Mouse (Mus musculus): ENCODE measurements at regions not wholly inside any gene's neighbourhood (a gene's known extent, or its start where the extent isn't known, plus 50 kb on each side); places are given as distances from the start of the nearest gene placed in this dataset.
"Not testable (repeated sequence)": the region's sequence is repeated elsewhere in the genome, so short reads cannot be mapped to it uniquely, and the experiment has no call there.

- ChIA-PET CTCF (interaction anchor here in 2 of 4 experiments (1.0 kb wide), 2 partner anchors 16 to 17 kb away, joined by 3 read pairs; no protein-coding TSS in a partner anchor), POLR2A (interaction anchor here in 3 of 4 experiments (0.6 to 8.8 kb wide), 39 partner anchors 8 to 233 kb away, joined by 3 to 159 read pairs (median 6); partner anchors contain the start of genes Cct4 (in 2 of the 3), Xpo1 (in 2 of the 3) and Fam161a (in 1 of the 3))
Observed at GRCm38 (mm10) chr11:23079936-23080794, 72.8 kb downstream of the Fam161a start.

GRCm38 (mm10) chr11:23081616-23082015 lies 74.3 kb downstream of the Fam161a start:
- POLR2A ChIA-PET: interaction anchor here in 3 of 4 experiments (0.6 to 8.8 kb wide), 26 partner anchors 9 to 175 kb away, joined by 3 to 159 read pairs (median 8); partner anchors contain the start of genes Fam161a (in 1 of the 3) and Xpo1 (in 1 of the 3)
- CTCF ChIA-PET: no interaction called here

GRCm38 (mm10) chr11:23083811-23084210 lies 76.5 kb downstream of the Fam161a start:
- CTCF ChIA-PET: not testable (repeated sequence)
- POLR2A ChIA-PET: interaction anchor here in 2 of 4 experiments (0.9 to 8.8 kb wide), 8 partner anchors 11 to 174 kb away, joined by 3 to 159 read pairs (median 4); partner anchors contain the start of genes Cct4 (in 1 of the 2) and Xpo1 (in 1 of the 2)

GRCm38 (mm10) chr11:23095287-23095686 lies 88.0 kb downstream of the Fam161a start:
- CTCF ChIA-PET: interaction anchor here in 2 of 4 experiments (0.7 to 1.2 kb wide), 2 partner anchors 16 to 113 kb away, joined by 3 read pairs; partner anchors contain the start of genes Commd1 (in 1 of the 2) and Gm28048 (in 1 of the 2)
- POLR2A ChIA-PET: interaction anchor here (0.8 to 12.8 kb wide), 45 partner anchors 8 to 571 kb away, joined by 3 to 159 read pairs (median 7); partner anchors contain the start of genes Cct4 (in 3 of the 4), Fam161a (in 2 of the 4), Xpo1 (in 2 of the 4) and Pex13 (in 1 of the 4)

- ChIA-PET CTCF (interaction anchor here in 3 of 4 experiments (0.6 to 2.8 kb wide), 5 partner anchors 16 to 499 kb away, joined by 3 to 6 read pairs (median 3); partner anchors contain the start of genes Commd1 (in 1 of the 3), Fam161a (in 1 of the 3) and Gm28048 (in 1 of the 3)), POLR2A (interaction anchor here (0.8 to 12.8 kb wide), 55 partner anchors 8 to 570 kb away, joined by 3 to 159 read pairs (median 6); partner anchors contain the start of genes Cct4 (in 3 of the 4), Xpo1 (in 3 of the 4), Fam161a (in 2 of the 4) and Pex13 (in 1 of the 4))
Observed at GRCm38 (mm10) chr11:23095723-23096122, 88.4 kb downstream of the Fam161a start.

- ChIA-PET CTCF (interaction anchor here in 3 of 4 experiments (0.6 to 2.8 kb wide), 6 partner anchors 17 to 500 kb away, joined by 3 to 6 read pairs (median 4); partner anchors contain the start of gene Fam161a (in 1 of the 3)), POLR2A (interaction anchor here (0.6 to 12.8 kb wide), 74 partner anchors 9 to 569 kb away, joined by 3 to 159 read pairs (median 5); partner anchors contain the start of genes Xpo1 (in 3 of the 4), Cct4 (in 2 of the 4), Fam161a (in 2 of the 4) and Pex13 (in 1 of the 4))
Observed at GRCm38 (mm10) chr11:23096451-23097222, 89.3 kb downstream of the Fam161a start.

GRCm38 (mm10) chr11:23097223-23097490 lies 89.8 kb downstream of the Fam161a start:
- POLR2A ChIA-PET: interaction anchor here (0.6 to 12.8 kb wide), 42 partner anchors 9 to 469 kb away, joined by 3 to 159 read pairs (median 8); partner anchors contain the start of genes Fam161a (in 2 of the 4), Cct4 (in 1 of the 4) and Xpo1 (in 1 of the 4)
- CTCF ChIA-PET: interaction anchor here in 3 of 4 experiments (0.7 to 2.8 kb wide), 3 partner anchors 17 to 85 kb away, joined by 3 to 6 read pairs (median 5); no protein-coding TSS in a partner anchor

- POLR2A ChIA-PET: interaction anchor here (0.6 to 2.6 kb wide), 24 partner anchors 10 to 569 kb away, joined by 3 to 28 read pairs (median 4); partner anchors contain the start of genes Fam161a (in 1 of the 4) and Xpo1 (in 1 of the 4)
- CTCF ChIA-PET: interaction anchor here in 1 of 4 experiments (0.6 to 0.7 kb wide), 2 partner anchors 10 to 12 kb away, joined by 3 to 8 read pairs; no protein-coding TSS in a partner anchor
Observed at GRCm38 (mm10) chr11:23114636-23115035, 107.3 kb downstream of the Fam161a start.

GRCm38 (mm10) chr11:23120533-23121210 lies 113.3 kb downstream of the Fam161a start:
- ChIA-PET CTCF (interaction anchor here in 1 of 4 experiments (1.3 kb wide), 1 partner anchor 107 kb away, joined by 3 read pairs; no protein-coding TSS in a partner anchor), POLR2A (interaction anchor here in 3 of 4 experiments (0.7 to 4.5 kb wide), 29 partner anchors 10 to 545 kb away, joined by 3 to 22 read pairs (median 4); partner anchors contain the start of genes Xpo1 (in 3 of the 3), Fam161a (in 1 of the 3) and Pex13 (in 1 of the 3))

- POLR2A ChIA-PET: interaction anchor here (0.6 to 3.9 kb wide), 87 partner anchors 9 to 516 kb away, joined by 3 to 31 read pairs (median 4); partner anchors contain the start of genes Fam161a (in 3 of the 4), Ahsa2 (in 2 of the 4), Cct4 (in 2 of the 4) and Commd1 (in 1 of the 4)
Observed at GRCm38 (mm10) chr11:23124198-23124951, 117.0 kb downstream of the Fam161a start.

GRCm38 (mm10) chr11:23131122-23131521 lies 123.8 kb downstream of the Fam161a start:
- POLR2A ChIA-PET: no interaction called here
- CTCF ChIA-PET: no interaction called here

More at GRCm38 (mm10) chr11:23124198-23124951, 117.0 kb downstream of the Fam161a start:
- CTCF ChIA-PET: interaction anchor here (0.6 to 1.5 kb wide), 8 partner anchors 9 to 141 kb away, joined by 3 to 4 read pairs (median 3); no protein-coding TSS in a partner anchor

GRCm38 (mm10) chr11:23131632-23132031 lies 124.2 kb upstream of the Xpo1 start:
- CTCF ChIA-PET: no interaction called here
- POLR2A ChIA-PET: no interaction called here

- ChIA-PET POLR2A (interaction anchor here in 1 of 4 experiments (1.0 to 1.2 kb wide), 3 partner anchors 9 to 93 kb away, joined by 3 to 5 read pairs (median 3); no protein-coding TSS in a partner anchor), CTCF (interaction anchor here in 3 of 4 experiments (0.6 to 1.1 kb wide), 5 partner anchors 9 to 189 kb away, joined by 3 to 5 read pairs (median 4); no protein-coding TSS in a partner anchor)
Observed at GRCm38 (mm10) chr11:23140429-23141099, 115.3 kb upstream of the Xpo1 start.

GRCm38 (mm10) chr11:23141100-23141837 lies 114.6 kb upstream of the Xpo1 start:
- CTCF ChIA-PET: interaction anchor here (0.6 to 1.1 kb wide), 5 partner anchors 8 to 565 kb away, joined by 3 to 5 read pairs (median 4); no protein-coding TSS in a partner anchor
- POLR2A ChIA-PET: interaction anchor here in 2 of 4 experiments (0.6 to 1.2 kb wide), 7 partner anchors 8 to 114 kb away, joined by 3 to 5 read pairs (median 3); no protein-coding TSS in a partner anchor
